Mouse (Mus musculus) splenic B cell, adult 2 months (primary cell): ENCODE measurements around the gene Tom1l2.

Experiments used
- DNase-seq: peaks from one replicate; pipeline ENCODE4 v3.0.0-alpha.2; 2011; ENCODE audit warnings: low read depth, low spot score
- H3K27me3 ChIP-seq: 2 replicates; pipeline ENCODE4 v1.6.1; 2012; ENCODE audit warnings: mild to moderate bottlenecking, low read length, moderate library complexity, mixed read lengths; ENCODE audit not compliant: control insufficient read depth, poor library complexity, insufficient read depth, severe bottlenecking
- H3K36me3 ChIP-seq: 2 replicates; pipeline ENCODE4 v1.6.1; 2012; ENCODE audit warnings: mild to moderate bottlenecking, low read length, moderate library complexity, mixed read lengths; ENCODE audit not compliant: control insufficient read depth, poor library complexity, insufficient read depth, severe bottlenecking

Tom1l2 gene

GRCm38 (mm10) chr11:60254308-60254707 lies 98.4 kb downstream of the Tom1l2 start:
- no peaks in the 10 kb centered on the region for H3K27me3 ChIP-seq
- peaks cover 1% of the 10 kb centered on the region; the same call in 1 of the 2 replicates for H3K36me3 ChIP-seq
- DNase-seq = no peak

- Histone ChIP-seq H3K36me3 (peaks cover 1% of the 10 kb centered on the region; the same call in 1 of the 2 replicates), H3K27me3 (no peaks in the 10 kb centered on the region)
- DNase-seq = no peak
Observed at GRCm38 (mm10) chr11:60253546-60253945, 99.2 kb downstream of the Tom1l2 start.

- no peaks in the 10 kb centered on the region for H3K27me3 ChIP-seq
- DNase-seq = peak; percentile 76
Observed at GRCm38 (mm10) chr11:60250971-60251643, 101.6 kb downstream of the Tom1l2 start.

GRCm38 (mm10) chr11:60249885-60250284 lies 102.8 kb downstream of the Tom1l2 start:
- Histone ChIP-seq H3K27me3 (no peaks in the 10 kb centered on the region), H3K36me3 (no peaks in the 10 kb centered on the region)
- DNase-seq = no peak

More at GRCm38 (mm10) chr11:60250971-60251643, 101.6 kb downstream of the Tom1l2 start:
- H3K36me3 ChIP-seq = no peaks in the 10 kb centered on the region

GRCm38 (mm10) chr11:60248596-60249404 lies 103.9 kb downstream of the Tom1l2 start:
- H3K27me3 ChIP-seq = no peaks in the 10 kb centered on the region
- H3K36me3 ChIP-seq = no peaks in the 10 kb centered on the region
- no peak for DNase-seq

GRCm38 (mm10) chr11:60247753-60248550 lies 104.8 kb downstream of the Tom1l2 start:
- Histone ChIP-seq H3K27me3 (no peaks in the 10 kb centered on the region), H3K36me3 (no peaks in the 10 kb centered on the region)
- DNase-seq = no peak

GRCm38 (mm10) chr11:60246077-60246476 lies 106.6 kb downstream of the Tom1l2 start:
- no peaks in the 10 kb centered on the region for H3K27me3 ChIP-seq

GRCm38 (mm10) chr11:60244503-60245143 lies 108.1 kb downstream of the Tom1l2 start:
- no peak for DNase-seq
- no peaks in the 10 kb centered on the region; the same call in 1 of the 2 replicates for H3K36me3 ChIP-seq
- no peaks in the 10 kb centered on the region for H3K27me3 ChIP-seq

More at GRCm38 (mm10) chr11:60246077-60246476, 106.6 kb downstream of the Tom1l2 start:
- no peak for DNase-seq
- H3K36me3 ChIP-seq = no peaks in the 10 kb centered on the region; the same call in 1 of the 2 replicates

- Histone ChIP-seq H3K27me3 (no peaks in the 10 kb centered on the region), H3K36me3 (no peaks in the 10 kb centered on the region; the same call in 1 of the 2 replicates)
- DNase-seq = no peak
Observed at GRCm38 (mm10) chr11:60240509-60240908, 112.2 kb downstream of the Tom1l2 start.

- no peak for DNase-seq
- no peaks in the 10 kb centered on the region for H3K36me3 ChIP-seq
Observed at GRCm38 (mm10) chr11:60235351-60235750, 117.4 kb downstream of the Tom1l2 start.

GRCm38 (mm10) chr11:60233235-60233634 lies 119.5 kb downstream of the Tom1l2 start:
- Histone ChIP-seq H3K36me3 (no peaks in the 10 kb centered on the region), H3K27me3 (no peaks in the 10 kb centered on the region)
- no peak for DNase-seq

More at GRCm38 (mm10) chr11:60235351-60235750, 117.4 kb downstream of the Tom1l2 start:
- H3K27me3 ChIP-seq = no peaks in the 10 kb centered on the region

GRCm38 (mm10) chr11:60232441-60233058 lies 120.2 kb downstream of the Tom1l2 start:
- H3K36me3 ChIP-seq = no peaks in the 10 kb centered on the region
- no peaks in the 10 kb centered on the region for H3K27me3 ChIP-seq
- no peak for DNase-seq

GRCm38 (mm10) chr11:60231951-60232350 lies 120.8 kb downstream of the Tom1l2 start:
- no peak for DNase-seq
- Histone ChIP-seq H3K36me3 (no peaks in the 10 kb centered on the region), H3K27me3 (no peaks in the 10 kb centered on the region)

GRCm38 (mm10) chr11:60231326-60231725 lies 121.4 kb downstream of the Tom1l2 start:
- no peak for DNase-seq
- H3K27me3 ChIP-seq = no peaks in the 10 kb centered on the region
- H3K36me3 ChIP-seq = no peaks in the 10 kb centered on the region
